Mouse (Mus musculus) limb, embryonic 15.5 days (tissue): ENCODE measurements around the gene Gm11564. TPM values are rescaled to one million over a fixed set of nuclear protein-coding genes. Genes with fewer than 3 reads are reported as not detected.
"Not testable (repeated sequence)": the region's sequence is repeated elsewhere in the genome, so short reads cannot be mapped to it uniquely, and the experiment has no call there.

ENCODE experiments used
- ATAC-seq: fragments of 200-750 bp; cut with Nextera tagmentation; 2 replicates; pipeline ENCODE4 v1.8.0; 2017; ENCODE audit warnings: low read depth, moderate TSS enrichment; ENCODE audit not compliant: insufficient number of reproducible peaks, low FRiP score, low TSS enrichment
- H3K27ac ChIP-seq: fragments of 300-500 bp; sonication (generic); 2 replicates; pipeline ENCODE4 v1.5.1; 2015; ENCODE audit warnings: moderate library complexity, mild to moderate bottlenecking, inconsistent platforms
- H3K27me3 ChIP-seq: fragments of 300-500 bp; sonication (generic); 2 replicates; pipeline ENCODE4 v1.6.1; 2015; ENCODE audit warnings: inconsistent platforms
- H3K36me3 ChIP-seq: fragments of 300-500 bp; sonication (generic); 2 replicates; pipeline ENCODE4 v1.6.1; 2015; ENCODE audit warnings: inconsistent platforms
- H3K4me1 ChIP-seq: fragments of 300-500 bp; sonication (generic); 2 replicates; pipeline ENCODE4 v1.6.1; 2015; ENCODE audit warnings: inconsistent platforms
- H3K4me2 ChIP-seq: fragments of 300-500 bp; sonication (generic); 2 replicates; pipeline ENCODE4 v1.6.1; 2015; ENCODE audit warnings: mild to moderate bottlenecking, inconsistent platforms
- H3K4me3 ChIP-seq: fragments of 300-500 bp; sonication (generic); 2 replicates; pipeline ENCODE4 v1.5.1; 2015; ENCODE audit warnings: mild to moderate bottlenecking, inconsistent platforms
- H3K9ac ChIP-seq: fragments of 300-500 bp; sonication (generic); 2 replicates; pipeline ENCODE4 v1.6.1; 2015; ENCODE audit warnings: inconsistent platforms
- H3K9me3 ChIP-seq: fragments of 300-500 bp; sonication (generic); 2 replicates; pipeline ENCODE4 v1.6.1; 2016; ENCODE audit warnings: inconsistent platforms
- WGBS: fragments of 180-500 bp; shearing (Covaris S2); methylation state at CpG from one replicate; pipeline ENCODE4 v1.1.7; 2015; 5-methylcytosine and 5-hydroxymethylcytosine counted together
- polyA plus RNA-seq: library from polyadenylated mRNA; unstranded; fragments of >200 nt; fragmentation: Nextera tagmentation; extraction: Ambion mirVana; gene quantifications from 2 replicates; pipeline ENCODE4 v1.2.1, GENCODE M21; 2015

Gene Gm11564
- polyA plus RNA-seq, result not detected in 2 replicates

DNA sequence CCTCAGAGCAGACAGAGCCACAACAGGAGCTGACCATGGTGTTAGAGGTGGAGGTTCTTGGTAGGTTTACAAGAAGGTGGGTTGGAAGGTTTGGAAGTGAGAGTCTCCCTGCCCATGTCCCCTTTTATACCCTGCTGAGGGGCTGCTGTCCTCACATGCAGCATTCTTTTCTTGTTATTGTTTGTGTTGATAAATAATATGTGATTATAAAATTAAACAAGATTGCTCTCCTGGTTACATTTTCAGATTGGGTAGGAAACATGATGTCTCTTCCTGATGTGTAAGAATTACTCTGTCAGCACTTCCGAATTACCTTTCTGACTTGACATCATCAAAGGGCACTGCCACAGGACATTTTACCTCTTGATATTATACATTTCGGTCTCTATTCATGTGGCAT is at the start of gene Gm11564:
Gene Gm11564, minus strand, starts transcription at position 101 of the 400 bp plus-strand sequence.
- H3K4me3 ChIP-seq, H3K4me1 ChIP-seq, H3K9me3 ChIP-seq, H3K27ac ChIP-seq, H3K4me2 ChIP-seq, ATAC-seq, H3K9ac ChIP-seq, H3K27me3 ChIP-seq, H3K36me3 ChIP-seq: not testable (repeated sequence)
- WGBS, result 78% methylated on average over 2 of the region's 2 CpGs

DNA sequence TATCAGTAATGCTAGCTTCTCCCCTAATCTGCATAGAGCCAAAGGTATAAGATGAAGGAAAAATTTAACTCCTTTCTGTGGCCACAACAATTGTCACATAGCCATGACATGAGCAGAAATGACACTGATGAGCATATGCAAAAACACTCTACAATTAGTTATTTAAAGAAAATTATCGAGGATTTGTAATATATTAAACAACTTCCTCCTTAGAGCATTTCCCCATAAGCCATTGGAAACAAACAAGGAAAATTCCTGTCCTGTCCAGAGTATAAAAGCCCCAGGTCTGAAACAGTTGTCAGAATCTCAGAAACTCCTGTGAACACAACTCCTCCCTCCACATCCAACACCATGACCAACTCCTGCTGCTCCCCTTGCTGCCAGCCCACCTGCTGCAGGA is 48.7 kb upstream of the Gm11564 start, which contains the start of gene Gm11559:
Gene Gm11559, plus strand, starts transcription at position 301 of the 400 bp plus-strand sequence.
- 51% methylated on average over 1 of the region's 1 CpGs for WGBS

DNA sequence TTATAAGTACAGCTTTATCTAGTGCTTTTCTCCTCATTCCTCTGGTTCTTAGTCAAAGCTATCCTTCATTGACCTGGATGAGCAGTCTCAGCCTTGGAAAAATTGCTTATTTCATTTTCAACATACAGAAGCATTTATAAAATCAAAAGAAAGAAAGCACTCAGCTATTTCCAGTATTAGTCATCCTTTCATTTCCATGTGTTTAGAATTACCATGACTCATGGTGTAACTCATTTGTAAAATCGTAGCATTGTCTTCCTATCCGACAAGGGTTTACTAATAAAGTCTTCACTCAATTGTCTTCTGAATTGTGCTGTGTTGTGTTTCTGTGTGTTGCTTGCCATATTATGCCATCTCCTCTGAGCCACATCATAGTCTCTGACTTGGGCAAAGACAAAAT is 43.3 kb upstream of the Gm11564 start:
- no peaks in the 10 kb centered on the region for H3K9me3 ChIP-seq
- 70% methylated on average over 2 of the region's 2 CpGs for WGBS
- no peak overlapping the region for H3K9ac ChIP-seq
- no peak overlapping the region for H3K4me3 ChIP-seq
- no peaks in the 10 kb centered on the region for H3K4me1 ChIP-seq
- no peaks in the 10 kb centered on the region for H3K36me3 ChIP-seq
- no peaks in the 10 kb centered on the region for H3K27me3 ChIP-seq
- no peak overlapping the region for H3K4me2 ChIP-seq
- ATAC-seq, result no peak
- H3K27ac ChIP-seq, result no peak overlapping the region

More for the DNA sequence above, 48.7 kb upstream of the Gm11564 start, which contains the start of gene Gm11559:
- H3K9me3 ChIP-seq, H3K4me3 ChIP-seq, H3K36me3 ChIP-seq, H3K9ac ChIP-seq, H3K27me3 ChIP-seq, H3K27ac ChIP-seq, ATAC-seq, H3K4me1 ChIP-seq, H3K4me2 ChIP-seq: not testable (repeated sequence)

DNA sequence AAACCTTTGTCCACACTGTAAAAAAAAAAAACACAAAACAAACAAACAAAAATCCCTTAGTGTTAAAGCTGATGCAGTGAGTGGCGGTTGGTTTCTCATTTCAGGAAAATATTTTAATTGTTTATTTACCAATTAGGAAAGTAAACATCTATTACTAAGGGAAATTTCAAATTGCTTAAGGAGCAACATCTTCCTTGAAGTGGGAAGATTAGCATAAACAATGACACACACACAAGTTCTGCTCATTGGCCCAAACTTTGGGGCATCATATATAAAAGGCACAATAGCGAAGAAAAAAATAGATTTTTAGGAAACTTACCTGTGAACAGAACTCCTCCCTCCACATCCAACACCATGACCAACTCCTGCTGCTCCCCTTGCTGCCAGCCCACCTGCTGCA is 42.2 kb upstream of the Gm11564 start, which contains the start of gene Gm11568:
Gene Gm11568, plus strand, starts transcription at position 301 of the 400 bp plus-strand sequence.
- H3K36me3 ChIP-seq, result no peaks in the 10 kb centered on the region
- H3K9ac ChIP-seq, result no peak within 1 kb of the TSS
- no peak within 1 kb of the TSS for H3K4me3 ChIP-seq
- no peak for ATAC-seq
- no peak within 1 kb of the TSS for H3K27ac ChIP-seq
- WGBS, result 80% methylated on average over 2 of the region's 2 CpGs
- no peaks in the 10 kb centered on the region for H3K27me3 ChIP-seq
- no peak within 1 kb of the TSS for H3K4me2 ChIP-seq
- no peaks in the 10 kb centered on the region for H3K4me1 ChIP-seq
- H3K9me3 ChIP-seq, result no peaks in the 10 kb centered on the region

DNA sequence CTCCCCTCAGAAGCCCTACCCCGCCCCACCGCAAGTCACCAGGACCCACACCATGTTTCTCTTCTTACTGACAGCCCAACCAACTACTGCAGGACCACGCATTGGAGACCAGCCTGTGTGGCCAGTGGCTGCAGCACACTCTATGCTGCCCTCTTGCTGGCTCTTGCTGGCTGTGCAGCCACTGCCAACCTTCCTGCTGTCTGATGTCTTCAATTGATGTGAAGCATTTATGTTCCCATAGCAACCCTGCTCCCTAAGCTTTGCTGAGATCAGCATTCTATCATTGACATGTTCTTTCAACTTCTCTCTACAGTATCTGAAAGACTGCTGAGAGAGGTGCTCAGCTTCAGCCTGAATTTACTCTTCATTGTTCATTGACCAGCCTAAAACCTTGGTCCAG is 38.7 kb upstream of the Gm11564 start:
- H3K4me1 ChIP-seq, result no peaks in the 10 kb centered on the region
- no peaks in the 10 kb centered on the region for H3K27me3 ChIP-seq
- H3K9ac ChIP-seq, result no peak overlapping the region
- no peak overlapping the region for H3K27ac ChIP-seq
- no peak for ATAC-seq
- 61% methylated on average over 3 of the region's 3 CpGs for WGBS
- no peaks in the 10 kb centered on the region for H3K36me3 ChIP-seq
- no peaks in the 10 kb centered on the region for H3K9me3 ChIP-seq
- no peak overlapping the region for H3K4me2 ChIP-seq
- H3K4me3 ChIP-seq, result no peak overlapping the region

DNA sequence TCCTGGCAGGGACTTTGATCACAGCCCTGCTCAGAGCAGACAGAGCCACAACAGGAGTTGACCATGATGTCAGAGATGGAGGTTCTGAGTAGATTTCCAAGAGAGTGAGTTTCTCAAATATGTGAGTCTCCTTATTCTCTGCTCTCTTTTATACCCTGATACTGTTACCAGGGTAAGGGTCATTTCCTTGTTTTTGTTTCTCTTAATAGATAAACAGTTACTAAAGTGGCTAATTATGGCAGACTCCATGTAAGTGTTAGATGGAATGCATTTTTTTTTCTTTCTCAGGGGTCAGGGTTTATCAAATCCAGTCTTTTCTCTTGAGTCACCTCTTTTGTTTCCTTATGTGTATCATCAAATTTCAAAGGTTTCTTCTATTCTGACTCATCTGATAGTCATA is 36.0 kb upstream of the Gm11564 start, which contains the start of gene Krtap4-16:
Gene Krtap4-16, minus strand, starts transcription at position 101 of the 400 bp plus-strand sequence.
- Histone ChIP-seq H3K27ac (no peak within 1 kb of the TSS), H3K27me3 (no peaks in the 10 kb centered on the region), H3K4me2 (no peak within 1 kb of the TSS), H3K4me1 (no peaks in the 10 kb centered on the region), H3K9me3 (no peaks in the 10 kb centered on the region), H3K36me3 (no peaks in the 10 kb centered on the region), H3K9ac (no peak within 1 kb of the TSS), H3K4me3 (no peak within 1 kb of the TSS)
- no peak for ATAC-seq

DNA sequence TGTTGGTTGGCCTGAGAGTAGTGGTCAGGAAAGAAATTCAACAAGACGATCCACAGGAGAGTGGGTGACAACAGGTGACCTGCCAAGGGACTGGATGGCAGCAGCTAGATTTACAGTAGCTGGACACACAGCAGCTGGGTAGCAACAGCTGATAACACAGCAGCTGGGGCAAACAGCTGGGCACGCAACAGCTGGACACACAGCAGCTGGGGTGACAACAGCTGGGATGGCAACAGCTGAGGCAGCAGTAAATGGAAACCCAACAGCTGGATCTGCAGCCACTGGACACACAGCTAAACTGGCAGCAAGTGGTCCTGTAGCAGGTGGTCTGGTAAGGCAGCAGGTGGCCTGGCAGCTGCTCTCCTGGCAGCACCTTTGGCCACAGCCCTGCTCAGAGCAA is 31.3 kb upstream of the Gm11564 start:
- H3K27ac ChIP-seq, result no peak overlapping the region
- 86% methylated on average over 2 of the region's 2 CpGs for WGBS
- no peak overlapping the region for H3K4me2 ChIP-seq
- no peak overlapping the region for H3K9ac ChIP-seq
- H3K4me1 ChIP-seq, result no peaks in the 10 kb centered on the region
- H3K27me3 ChIP-seq, result no peaks in the 10 kb centered on the region
- ATAC-seq, result no peak
- H3K9me3 ChIP-seq, result no peaks in the 10 kb centered on the region
- H3K36me3 ChIP-seq, result no peaks in the 10 kb centered on the region
- no peak overlapping the region for H3K4me3 ChIP-seq

DNA sequence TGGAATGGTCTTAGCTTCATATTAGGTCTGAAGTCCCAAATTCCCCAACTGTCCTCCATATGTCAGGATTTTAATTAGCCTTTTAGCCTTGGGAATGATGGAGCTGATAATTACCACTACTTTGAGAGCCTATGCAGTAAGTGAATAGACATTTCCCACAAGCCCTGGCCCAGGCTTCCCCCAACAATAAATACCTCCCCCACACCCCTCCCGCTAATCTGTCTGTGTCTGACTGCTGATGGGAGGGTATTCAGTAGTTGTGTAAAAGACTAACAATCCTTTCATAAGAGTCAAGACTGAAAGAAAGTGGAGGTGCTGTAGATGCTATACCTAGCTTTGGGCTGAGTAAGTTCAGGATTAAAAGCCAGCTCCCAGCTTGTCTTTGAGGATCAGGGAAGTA is 26.7 kb upstream of the Gm11564 start:
- H3K27ac ChIP-seq, result no peak overlapping the region
- no peak overlapping the region for H3K4me2 ChIP-seq
- H3K4me1 ChIP-seq, result no peaks in the 10 kb centered on the region
- no peak overlapping the region for H3K4me3 ChIP-seq
- no peaks in the 10 kb centered on the region for H3K36me3 ChIP-seq
- 32% methylated on average over 1 of the region's 1 CpGs for WGBS
- no peak overlapping the region for H3K9ac ChIP-seq
- no peaks in the 10 kb centered on the region for H3K27me3 ChIP-seq
- no peaks in the 10 kb centered on the region for H3K9me3 ChIP-seq
- no peak for ATAC-seq

DNA sequence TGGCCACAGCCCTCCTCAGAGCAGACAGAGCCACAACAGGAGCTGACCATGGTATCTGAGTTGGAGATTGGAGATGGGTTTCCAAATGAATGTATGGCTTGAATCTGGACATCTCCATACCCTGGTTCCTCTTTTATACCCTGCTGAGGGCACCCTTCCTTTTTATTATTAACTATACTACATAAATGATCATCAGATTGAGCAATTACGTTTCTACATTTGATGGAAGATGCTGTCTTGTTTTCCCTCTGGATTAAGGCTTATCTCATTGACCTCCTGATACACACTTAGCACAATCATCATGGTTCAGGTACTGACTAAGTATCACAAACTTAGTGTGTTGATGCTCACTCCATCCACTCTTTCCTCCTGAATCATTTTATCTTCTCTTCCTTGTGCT is 22.5 kb upstream of the Gm11564 start, which contains the start of gene 2300003K06Rik:
Gene 2300003K06Rik, minus strand, starts transcription at position 101 of the 400 bp plus-strand sequence.
- no peak within 1 kb of the TSS for H3K4me3 ChIP-seq
- no peaks in the 10 kb centered on the region for H3K4me1 ChIP-seq
- 63% methylated on average over 1 of the region's 1 CpGs for WGBS
- H3K36me3 ChIP-seq, result no peaks in the 10 kb centered on the region
- H3K4me2 ChIP-seq, result no peak within 1 kb of the TSS
- H3K9ac ChIP-seq, result no peak within 1 kb of the TSS
- no peaks in the 10 kb centered on the region for H3K9me3 ChIP-seq
- no peaks in the 10 kb centered on the region for H3K27me3 ChIP-seq
- no peak for ATAC-seq
- H3K27ac ChIP-seq, result no peak within 1 kb of the TSS

DNA sequence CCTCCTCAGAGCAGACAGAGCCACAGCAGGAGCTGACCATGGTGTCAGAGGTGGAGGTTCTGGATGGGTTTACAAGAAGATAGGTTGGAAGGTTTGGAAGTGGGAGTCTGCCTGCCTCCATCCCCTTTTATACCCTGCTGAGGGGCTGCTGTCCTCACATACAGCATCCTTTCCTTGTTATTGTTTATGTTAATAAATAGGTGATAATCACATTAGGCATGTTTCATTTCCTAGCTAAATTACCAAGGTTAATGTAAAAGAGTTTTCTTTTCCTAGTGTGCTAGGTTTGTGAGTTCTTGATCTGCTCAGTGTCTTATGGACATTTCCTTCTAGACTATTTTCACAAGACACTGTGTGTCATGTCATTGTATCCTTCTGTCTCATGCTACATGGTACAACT is 5.7 kb downstream of the Gm11564 start, which contains the start of gene Krtap4-13:
Gene Krtap4-13, minus strand, starts transcription at position 101 of the 400 bp plus-strand sequence.
- not testable (repeated sequence) for H3K27ac ChIP-seq, H3K9ac ChIP-seq, ATAC-seq

DNA sequence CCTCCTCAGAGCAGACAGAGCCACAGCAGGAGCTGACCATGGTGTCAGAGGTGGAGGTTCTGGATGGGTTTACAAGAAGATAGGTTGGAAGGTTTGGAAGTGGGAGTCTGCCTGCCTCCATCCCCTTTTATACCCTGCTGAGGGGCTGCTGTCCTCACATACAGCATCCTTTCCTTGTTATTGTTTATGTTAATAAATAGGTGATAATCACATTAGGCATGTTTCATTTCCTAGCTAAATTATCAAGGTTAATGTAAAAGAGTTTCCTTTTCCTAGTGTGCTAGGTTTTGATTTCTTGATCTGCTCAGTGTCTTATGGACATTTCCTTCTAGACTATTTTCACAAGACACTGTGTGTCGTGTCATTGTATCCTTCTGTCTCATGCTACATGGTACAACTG is 11.1 kb downstream of the Gm11564 start, which contains the start of gene Gm11554:
Gene Gm11554, minus strand, starts transcription at position 101 of the 400 bp plus-strand sequence.
- no CpG with 5 or more reads among the region's 1 CpGs for WGBS
- ATAC-seq, H3K27me3 ChIP-seq, H3K9ac ChIP-seq, H3K36me3 ChIP-seq, H3K4me2 ChIP-seq, H3K4me1 ChIP-seq, H3K9me3 ChIP-seq, H3K4me3 ChIP-seq, H3K27ac ChIP-seq: not testable (repeated sequence)

More for the DNA sequence above, 5.7 kb downstream of the Gm11564 start, which contains the start of gene Krtap4-13:
- not testable (repeated sequence) for H3K4me3 ChIP-seq, H3K4me1 ChIP-seq, H3K36me3 ChIP-seq, H3K9me3 ChIP-seq, H3K27me3 ChIP-seq, H3K4me2 ChIP-seq

DNA sequence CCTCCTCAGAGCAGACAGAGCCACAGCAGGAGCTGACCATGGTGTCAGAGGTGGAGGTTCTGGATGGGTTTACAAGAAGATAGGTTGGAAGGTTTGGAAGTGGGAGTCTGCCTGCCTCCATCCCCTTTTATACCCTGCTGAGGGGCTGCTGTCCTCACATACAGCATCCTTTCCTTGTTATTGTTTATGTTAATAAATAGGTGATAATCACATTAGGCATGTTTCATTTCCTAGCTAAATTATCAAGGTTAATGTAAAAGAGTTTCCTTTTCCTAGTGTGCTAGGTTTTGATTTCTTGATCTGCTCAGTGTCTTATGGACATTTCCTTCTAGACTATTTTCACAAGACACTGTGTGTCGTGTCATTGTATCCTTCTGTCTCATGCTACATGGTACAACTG is 16.6 kb downstream of the Gm11564 start, which contains the start of gene Gm11569:
Gene Gm11569, minus strand, starts transcription at position 101 of the 400 bp plus-strand sequence.
- H3K36me3 ChIP-seq, H3K4me1 ChIP-seq, H3K27me3 ChIP-seq, H3K4me2 ChIP-seq, ATAC-seq, H3K4me3 ChIP-seq, H3K27ac ChIP-seq, H3K9ac ChIP-seq, H3K9me3 ChIP-seq: not testable (repeated sequence)
- no CpG with 5 or more reads among the region's 1 CpGs for WGBS

DNA sequence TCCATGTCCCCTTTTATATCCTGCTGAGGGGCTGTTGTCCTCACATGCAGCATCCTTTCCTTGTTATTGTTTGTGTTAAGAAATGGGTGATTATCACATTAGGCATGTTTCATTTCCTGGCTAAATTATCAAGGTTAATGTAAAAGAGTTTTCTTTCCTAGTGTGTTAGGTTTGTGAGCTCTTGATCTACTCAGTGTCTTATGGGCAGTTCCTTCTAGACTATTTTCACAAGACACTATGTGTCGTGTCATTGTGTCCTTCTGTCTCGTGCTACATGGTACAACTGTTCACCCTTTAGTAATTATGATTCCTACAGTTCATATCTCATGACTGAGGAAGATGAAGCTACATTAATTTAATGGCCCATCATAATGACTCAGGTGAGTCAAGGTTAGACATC is 22.1 kb downstream of the Gm11564 start, which contains the start of gene Gm11596:
Gene Gm11596, minus strand, starts transcription at position 101 of the 400 bp plus-strand sequence.
- no peak within 1 kb of the TSS for H3K9ac ChIP-seq
- H3K9me3 ChIP-seq, result no peaks in the 10 kb centered on the region
- 73% methylated on average over 2 of the region's 2 CpGs for WGBS
- H3K4me3 ChIP-seq, result no peak within 1 kb of the TSS
- no peaks in the 10 kb centered on the region for H3K4me1 ChIP-seq
- no peaks in the 10 kb centered on the region for H3K36me3 ChIP-seq
- 0 out of 2 replicates have a peak, but pooled peaks cover 3% of the 10 kb centered on the region for H3K27me3 ChIP-seq
- no peak within 1 kb of the TSS for H3K4me2 ChIP-seq
- no peak within 1 kb of the TSS for H3K27ac ChIP-seq
- no peak for ATAC-seq
